Mouse (Mus musculus) cortical plate, adult 2 months (tissue): ENCODE results near the gene Ap5s1.

Experiments used
- CTCF ChIP-seq: fragments of 200-500 bp; IDR thresholded peaks from 2 replicates; pipeline ENCODE4 v1.5.1; 2011; ENCODE audit warnings: mild to moderate bottlenecking, control low read depth, low read length; ENCODE audit not compliant: insufficient read depth; ENCODE audit errors: extremely low read depth
- POLR2A ChIP-seq: fragments of 200-500 bp; IDR thresholded peaks from 2 replicates; pipeline ENCODE4 v1.6.1; 2011; ENCODE audit warnings: mild to moderate bottlenecking, low read length, control low read depth; ENCODE audit not compliant: insufficient read depth; ENCODE audit errors: extremely low read depth

- TF ChIP-seq POLR2A (no peak), CTCF (no peak)
Measured at GRCm38 (mm10) chr2:131208356-131208755, 1.5 kb downstream of the Ap5s1 start.
